Mouse (Mus musculus) bone marrow, adult 2 months (tissue): ENCODE measurements around the gene Rbp3.
A peak's percentile ranks its signal among the peaks of the same experiment; 100 is the strongest.

Experiments used
- CTCF ChIP-seq: fragments of 200-500 bp; IDR thresholded peaks from 2 replicates; pipeline ENCODE4 v1.5.1; 2011; ENCODE audit warnings: low read length, control low read depth; ENCODE audit not compliant: control insufficient read depth, insufficient read depth
- POLR2A ChIP-seq: fragments of 200-500 bp; IDR thresholded peaks from 2 replicates; pipeline ENCODE4 v1.6.1; 2011; ENCODE audit warnings: low read depth, mild to moderate bottlenecking, control low read depth, low read length, borderline replicate concordance; ENCODE audit not compliant: control insufficient read depth

DNA sequence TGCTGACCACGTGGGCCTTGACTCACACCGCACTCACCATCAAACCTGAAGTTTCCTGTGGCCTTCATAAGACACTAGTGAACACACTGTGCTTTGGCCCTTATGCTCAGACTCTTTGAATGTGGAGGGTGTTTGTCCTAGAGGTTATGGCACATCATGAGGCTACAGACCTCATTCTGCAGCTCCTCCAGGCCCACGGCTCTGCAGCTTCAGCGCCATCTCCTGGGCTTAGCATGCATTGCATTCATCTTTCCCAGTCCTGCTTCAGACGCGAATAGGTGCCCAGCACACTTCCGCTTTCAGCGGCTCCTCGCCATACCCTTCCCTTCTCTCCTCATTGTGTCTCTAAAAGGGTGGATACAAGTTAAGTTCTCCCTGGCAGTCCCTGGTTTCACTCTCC, 14.7 kb upstream of the Rbp3 start:
- TF ChIP-seq CTCF, result peak; percentile 34; the same call in 1 of the 2 replicates
- no peak for TF ChIP-seq POLR2A
